Mouse (Mus musculus) thymus, adult 2 months (tissue): ENCODE measurements around the gene Faap20. TPM values are rescaled to one million over a fixed set of nuclear protein-coding genes. Genes with fewer than 3 reads are reported as not detected.
"Not testable (repeated sequence)": the region's sequence is repeated elsewhere in the genome, so short reads cannot be mapped to it uniquely, and the experiment has no call there.

Experiments
- DNase-seq: peaks from one replicate; pipeline ENCODE4 v3.0.0; 2021
- H3K27ac ChIP-seq: fragments of 200-500 bp; 2 replicates; pipeline ENCODE4 v1.5.1; 2012; ENCODE audit warnings: low read length, control low read depth; ENCODE audit not compliant: control insufficient read depth, insufficient read depth
- H3K27me3 ChIP-seq: fragments of 200-500 bp; 2 replicates; pipeline ENCODE4 v1.6.1; 2012; ENCODE audit warnings: mild to moderate bottlenecking, low read length, moderate library complexity, mixed read lengths; ENCODE audit not compliant: control insufficient read depth, insufficient read depth
- H3K36me3 ChIP-seq: fragments of 200-500 bp; 2 replicates; pipeline ENCODE4 v1.6.1; 2012; ENCODE audit warnings: mild to moderate bottlenecking, low read length, moderate library complexity; ENCODE audit not compliant: control insufficient read depth, insufficient read depth
- H3K4me1 ChIP-seq: fragments of 200-500 bp; replicated peaks from 2 replicates; pipeline ENCODE4 v1.6.1; 2012; ENCODE audit warnings: low read length; ENCODE audit not compliant: control insufficient read depth, insufficient read depth
- H3K4me3 ChIP-seq: fragments of 200-500 bp; 2 replicates; pipeline ENCODE4 v1.5.1; 2012; ENCODE audit warnings: mild to moderate bottlenecking, low read length, control low read depth, moderate library complexity; ENCODE audit not compliant: control insufficient read depth, insufficient read depth
- CTCF ChIP-seq: fragments of 200-500 bp; IDR thresholded peaks from 2 replicates; pipeline ENCODE4 v1.5.1; 2012; ENCODE audit warnings: mild to moderate bottlenecking, control low read depth, low read length, moderate library complexity, borderline replicate concordance; ENCODE audit not compliant: control insufficient read depth, poor library complexity, insufficient read depth; ENCODE audit errors: extremely low read depth
- POLR2A ChIP-seq: fragments of 200-500 bp; IDR thresholded peaks from 2 replicates; pipeline ENCODE4 v1.6.1; 2012; ENCODE audit warnings: mild to moderate bottlenecking, low read length, control low read depth, moderate library complexity; ENCODE audit not compliant: control insufficient read depth, poor library complexity, insufficient read depth; ENCODE audit errors: extremely low read depth
- WGBS: fragments of 180-500 bp; shearing (Covaris S2); methylation state at CpG from one replicate; pipeline ENCODE4 v1.1.7; 2018; 5-methylcytosine and 5-hydroxymethylcytosine counted together
- polyA plus RNA-seq: library from polyadenylated mRNA; depleted of rRNA; stranded (reverse); fragments of >200 nt; gene quantifications from 2 replicates; pipeline ENCODE4 v1.2.3, GENCODE M21; 2012

Gene Faap20
- polyA plus RNA-seq, 1 experiment, result 91.3 TPM

DNA sequence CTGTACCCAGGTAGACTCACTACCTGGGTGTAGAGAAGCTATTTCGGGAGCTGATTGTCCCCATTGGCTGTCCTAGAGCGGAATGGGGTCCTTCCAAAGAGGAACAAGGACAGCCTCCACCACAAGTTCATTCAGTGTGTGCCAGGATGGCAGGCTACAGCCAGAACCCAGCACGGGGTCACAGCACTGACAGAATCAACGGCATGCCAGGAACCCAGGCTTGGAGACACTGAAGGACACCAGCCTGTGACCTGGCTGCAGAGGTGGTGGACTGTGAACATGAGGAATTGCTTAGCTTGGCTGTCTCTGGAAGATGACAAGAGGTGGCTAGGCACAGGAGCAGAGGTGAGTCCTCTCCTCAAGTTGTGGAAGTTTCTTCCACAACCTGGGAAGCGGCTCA is 7.3 kb upstream of the Faap20 start:
- no peak overlapping the region for H3K27ac ChIP-seq
- H3K27me3 ChIP-seq, result no peaks in the 10 kb centered on the region
- TF ChIP-seq POLR2A (no peak), CTCF (no peak)
- no peak for DNase-seq
- H3K4me1 ChIP-seq, result 0 out of 2 replicates have a peak, but pooled peaks cover 7% of the 10 kb centered on the region
- no peak overlapping the region for H3K4me3 ChIP-seq
- no peaks in the 10 kb centered on the region for H3K36me3 ChIP-seq
- 98% methylated on average over 5 of the region's 5 CpGs for WGBS

DNA sequence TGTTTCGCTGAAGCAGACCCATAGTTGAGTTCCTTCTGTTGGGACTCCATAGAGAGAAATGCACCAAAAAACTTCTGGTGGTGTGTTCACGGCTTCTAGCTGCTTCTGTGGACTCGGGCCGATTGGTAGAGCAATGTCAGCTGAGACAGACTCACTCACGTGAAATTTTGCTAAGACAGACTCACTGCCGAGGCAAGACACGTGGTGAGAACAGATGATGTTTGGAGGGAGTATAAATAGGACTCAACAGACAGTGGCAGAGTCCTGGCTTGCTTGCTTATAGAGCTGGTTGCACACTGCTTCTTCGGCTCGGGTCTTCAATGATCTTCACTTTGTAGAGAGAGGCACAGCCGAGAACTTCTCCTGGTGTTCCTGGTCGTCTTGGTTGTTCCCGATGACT is 6.4 kb upstream of the Faap20 start:
- H3K27me3 ChIP-seq, result no peaks in the 10 kb centered on the region
- H3K4me1 ChIP-seq, result 0 out of 2 replicates have a peak, but pooled peaks cover 4% of the 10 kb centered on the region
- TF ChIP-seq CTCF (no peak), POLR2A (no peak)
- no peak overlapping the region for H3K27ac ChIP-seq
- no peak overlapping the region for H3K4me3 ChIP-seq
- DNase-seq, result no peak
- no peaks in the 10 kb centered on the region for H3K36me3 ChIP-seq
- 95% methylated on average over 12 of the region's 12 CpGs for WGBS

DNA sequence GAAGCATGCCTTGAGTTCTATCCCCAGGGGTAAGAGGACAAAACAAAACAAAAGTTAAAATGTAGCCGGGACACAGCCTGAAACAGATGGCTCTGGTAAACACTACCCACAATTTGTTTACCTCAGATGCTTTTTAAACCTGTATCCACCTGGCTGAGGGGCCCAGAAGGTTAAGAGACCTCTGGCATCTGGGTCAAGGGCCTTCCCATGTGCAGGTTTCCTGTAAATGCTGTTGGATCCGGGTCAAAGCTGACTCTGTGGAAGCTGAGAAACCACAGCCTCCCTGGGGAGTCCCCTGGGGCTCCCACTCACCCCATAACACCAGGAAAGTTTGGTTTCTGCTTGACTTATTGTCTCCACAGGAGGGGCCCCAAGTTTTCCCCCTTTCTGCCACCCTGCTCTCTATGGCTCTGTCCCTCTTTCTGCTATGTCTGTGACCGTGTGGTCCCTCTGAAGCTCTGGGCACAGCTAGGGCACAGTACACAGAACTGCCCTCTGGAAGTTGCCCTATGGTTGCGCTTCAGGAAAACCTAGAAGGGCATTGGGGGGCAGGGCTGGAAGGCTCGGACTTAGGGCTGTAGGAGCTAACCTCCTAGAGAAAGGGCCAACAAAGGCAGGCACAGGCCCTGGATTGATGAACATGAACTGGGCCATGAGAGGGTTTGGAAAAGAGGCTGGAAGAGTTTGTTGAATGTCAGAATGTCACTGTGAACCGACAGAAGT is 3.7 kb upstream of the Faap20 start:
- Histone ChIP-seq H3K27ac (no peak overlapping the region), H3K4me3 (no peak overlapping the region), H3K36me3 (no peaks in the 10 kb centered on the region), H3K27me3 (no peaks in the 10 kb centered on the region), H3K4me1 (peaks cover 14% of the 10 kb centered on the region)
- 67% methylated on average over 6 of the region's 6 CpGs for whole genome bisulfite sequencing
- TF ChIP-seq CTCF (no peak), POLR2A (no peak)
- DNase-seq, result no peak

DNA sequence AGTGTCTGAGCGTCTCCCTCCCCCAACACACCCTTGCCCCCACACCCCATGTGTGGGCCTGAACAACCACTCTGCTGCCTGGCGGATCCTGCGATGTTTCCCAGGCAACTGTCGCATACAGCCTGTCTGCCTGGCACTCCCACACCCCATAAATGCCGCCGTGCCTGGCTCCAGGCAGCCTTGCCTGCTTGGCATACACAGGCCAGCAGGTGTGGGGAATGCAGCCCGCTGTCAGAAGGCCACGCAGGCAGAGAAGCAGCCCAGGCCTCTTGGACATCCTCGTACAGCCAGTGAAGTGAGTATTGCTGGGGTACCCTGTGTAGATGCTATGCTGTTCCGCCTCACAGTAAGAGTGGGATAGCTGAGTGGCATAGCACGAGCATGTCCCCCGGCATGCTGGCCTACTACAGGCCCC is 2.9 kb upstream of the Faap20 start:
- Histone ChIP-seq H3K36me3 (no peaks in the 10 kb centered on the region), H3K4me3 (no peak overlapping the region), H3K27me3 (no peaks in the 10 kb centered on the region), H3K4me1 (peaks cover 14% of the 10 kb centered on the region), H3K27ac (no peak overlapping the region)
- TF ChIP-seq POLR2A (no peak), CTCF (no peak)
- no peak for DNase-seq
- 94% methylated on average over 12 of the region's 12 CpGs for WGBS

DNA sequence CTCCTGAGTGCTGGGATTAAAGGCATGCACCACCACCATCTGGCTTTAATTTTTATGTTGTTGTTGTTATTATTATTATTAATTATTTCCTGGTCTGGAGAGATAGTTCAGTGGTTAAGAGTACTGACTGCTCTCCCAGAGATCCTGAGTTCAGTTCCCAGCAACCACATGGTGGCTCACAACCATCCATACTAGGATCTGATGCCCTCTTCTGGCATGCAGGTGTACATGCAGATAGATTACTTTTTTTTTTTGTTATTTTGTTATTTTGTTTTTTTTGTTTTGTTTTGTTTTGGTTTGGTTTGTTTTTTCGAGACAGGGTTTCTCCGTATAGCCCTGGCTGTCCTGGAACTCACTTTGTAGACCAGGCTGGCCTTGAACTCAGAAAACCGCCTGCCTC is 1.5 kb upstream of the Faap20 start:
- peaks cover 14% of the 10 kb centered on the region for H3K4me1 ChIP-seq
- H3K27me3 ChIP-seq, H3K27ac ChIP-seq, H3K4me3 ChIP-seq, DNase-seq, H3K36me3 ChIP-seq: not testable (repeated sequence)
- WGBS, result 99% methylated on average over 3 of the region's 3 CpGs

DNA sequence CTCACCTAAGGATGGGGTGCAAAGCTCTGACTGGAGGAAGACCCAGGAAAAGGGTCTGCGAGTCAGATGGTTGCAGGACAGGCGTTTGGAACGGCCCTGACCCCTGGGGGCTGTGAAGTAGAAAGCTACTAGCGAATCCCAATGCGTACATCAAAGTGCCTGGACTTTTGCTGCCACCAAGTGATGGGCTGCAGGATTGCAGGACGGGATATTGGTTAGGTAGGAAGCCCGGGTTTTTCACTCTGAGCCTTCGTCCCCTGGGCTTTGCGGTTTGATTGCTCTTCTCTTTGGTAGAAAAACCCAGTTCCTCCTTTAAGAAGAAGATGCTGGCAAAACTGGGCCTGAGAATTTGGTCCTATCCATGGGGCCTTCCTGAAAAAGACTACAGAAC is 350 bp upstream of the Faap20 start:
- peak overlapping the region; percentile 85 for H3K27ac ChIP-seq
- TF ChIP-seq CTCF, result peak; percentile 80; the same call in 1 of the 2 replicates
- no peak for TF ChIP-seq POLR2A
- no peaks in the 10 kb centered on the region for H3K36me3 ChIP-seq
- H3K27me3 ChIP-seq, result no peaks in the 10 kb centered on the region
- peak overlapping the region; percentile 70 for H3K4me3 ChIP-seq
- H3K4me1 ChIP-seq, result peaks cover 14% of the 10 kb centered on the region
- 1% methylated on average over 9 of the region's 9 CpGs for WGBS
- DNase-seq, result peak; percentile 94

DNA sequence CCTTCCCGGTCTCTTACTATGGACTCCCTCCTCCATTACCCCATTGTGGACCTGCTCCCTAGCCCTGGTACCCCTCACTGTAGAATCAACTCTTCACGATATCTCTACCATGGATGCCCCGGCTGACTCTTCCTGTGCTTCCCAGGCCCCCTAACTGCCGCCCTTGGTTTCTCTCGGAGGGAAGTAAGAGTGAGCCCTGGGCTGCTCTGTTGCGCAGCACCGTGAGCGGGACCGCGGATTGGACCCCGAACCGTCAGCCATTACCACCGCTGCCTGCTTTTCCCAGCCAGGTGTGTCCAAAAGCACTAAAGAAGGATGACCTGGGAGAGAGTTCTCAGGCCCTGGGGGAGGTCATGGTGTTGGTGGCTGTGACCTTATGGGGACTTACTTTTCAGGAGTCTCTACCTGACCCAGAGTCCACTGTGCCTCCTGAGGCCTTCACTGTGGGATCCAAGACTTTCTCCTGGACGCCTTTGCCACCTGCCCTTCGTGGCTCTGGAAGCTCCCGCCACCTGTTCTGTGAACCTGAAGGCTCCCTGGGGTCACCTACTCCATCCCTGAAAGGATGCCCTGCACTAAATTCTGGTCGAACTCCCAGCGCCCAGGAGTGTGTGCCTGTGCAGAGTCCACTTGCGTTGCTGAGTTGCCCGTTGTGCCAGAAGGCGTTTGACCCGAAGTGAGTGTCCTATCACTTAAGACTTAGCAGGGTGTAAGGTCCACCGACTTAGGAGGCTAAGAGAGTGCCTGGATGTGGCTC is 937 bp downstream of the Faap20 start:
- no peaks in the 10 kb centered on the region for H3K36me3 ChIP-seq
- WGBS, result 39% methylated on average over 23 of the region's 23 CpGs

More for the DNA sequence above, 937 bp downstream of the Faap20 start:
- TF ChIP-seq POLR2A, result no peak
- TF ChIP-seq CTCF, result no peak
- Histone ChIP-seq H3K4me1 (peaks cover 14% of the 10 kb centered on the region), H3K4me3 (peak overlapping the region; percentile 70), H3K27ac (peak overlapping the region; percentile 85), H3K27me3 (no peaks in the 10 kb centered on the region)
- peak; percentile 11 for DNase-seq
